Comparison of ENCODE assay signal across 9 mouse cellular contexts in the genomic region with DNA sequence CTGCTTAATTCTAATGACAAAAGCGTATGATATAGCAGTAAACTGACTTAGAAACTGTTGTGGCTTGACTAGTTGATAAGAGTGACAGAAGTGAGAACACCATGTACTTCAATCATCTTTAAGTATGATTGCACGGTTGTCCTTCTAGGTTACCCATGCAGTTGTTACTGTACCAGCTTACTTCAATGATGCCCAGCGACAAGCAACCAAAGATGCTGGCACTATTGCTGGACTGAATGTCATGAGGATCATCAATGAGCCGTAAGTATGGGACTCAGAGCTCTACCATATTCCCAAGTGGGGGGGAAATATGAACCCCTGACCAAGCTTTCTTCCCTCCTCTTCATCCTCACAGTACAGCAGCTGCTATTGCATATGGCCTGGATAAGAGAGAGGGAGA. TPM values are rescaled to one million over a fixed set of nuclear protein-coding genes. Genes with fewer than 3 reads are reported as not detected.
DNase-seq lines count a peak whose midpoint lies in the region; ATAC-seq and TF ChIP-seq lines count a peak whose summit lies in the region.
"Had no signal": no experiment of that assay in that cellular context is flagged by ENCODE, and none has a peak within 500 bp of the region (broad histone marks: within the 10 kb centered on the region; RNA-seq: fewer than 3 reads in every experiment).

No protein-coding gene starts in this region.

- no peaks in the 10 kb centered on the region for H3K27me3 ChIP-seq in heart, embryonic 14.5 days (ENCODE audit: control insufficient read depth, insufficient read depth, low read length)
- H3K27me3 ChIP-seq in hindbrain, embryonic 15.5 days: no peaks in the 10 kb centered on the region
- no peaks in the 10 kb centered on the region for H3K27me3 ChIP-seq in midbrain, embryonic 14.5 days (ENCODE audit: control insufficient read depth, insufficient read depth, low read length)

- H3K9me3 ChIP-seq in heart, embryonic 14.5 days (ENCODE audit: control insufficient read depth, low read length): no peaks in the 10 kb centered on the region
- H3K9me3 ChIP-seq in hindbrain, embryonic 15.5 days: no peaks in the 10 kb centered on the region
- no peaks in the 10 kb centered on the region for H3K9me3 ChIP-seq in midbrain, embryonic 14.5 days (ENCODE audit: control insufficient read depth, low read length)

- ATAC-seq in heart, embryonic 14.5 days (ENCODE audit: insufficient number of reproducible peaks, insufficient read depth, low FRiP score, low read depth): no peak
- ATAC-seq in hindbrain, embryonic 15.5 days (ENCODE audit: low FRiP score, low read depth): no peak
- no peak for ATAC-seq in midbrain, embryonic 14.5 days (ENCODE audit: low FRiP score, low TSS enrichment)

- intact Hi-C loops in heart, postnatal 10 days (cut with DNase I): no loop called here

- no peak for TF ChIP-seq POLR2A in bone marrow, adult 2 months (IDR thresholded peaks at IDR 0.05; ENCODE audit: borderline replicate concordance, control insufficient read depth, low read depth, low read length)

- peaks cover 62% of the 10 kb centered on the region for H3K36me3 ChIP-seq in heart, embryonic 14.5 days (ENCODE audit: control insufficient read depth, insufficient read depth, low read length)
- peaks cover 51% of the 10 kb centered on the region for H3K36me3 ChIP-seq in hindbrain, embryonic 15.5 days
- H3K36me3 ChIP-seq in midbrain, embryonic 14.5 days (ENCODE audit: control insufficient read depth, insufficient read depth, low read length): peaks cover 57% of the 10 kb centered on the region

- H3K4me3 ChIP-seq in heart, embryonic 14.5 days (ENCODE audit: control insufficient read depth in 1 of 2, insufficient read depth in 1 of 2, low read depth in 1 of 2, low read length in 2 of 2): peak overlapping the region; percentile 11 to 86
- H3K4me3 ChIP-seq in bone marrow, adult 2 months (replicated peaks; ENCODE audit: control insufficient read depth, low read depth, low read length): peak overlapping the region; percentile 25
- H3K4me3 ChIP-seq in hindbrain, embryonic 15.5 days: peak overlapping the region; percentile 75
- peak overlapping the region; percentile 98 for H3K4me3 ChIP-seq in midbrain, embryonic 14.5 days (replicated peaks; ENCODE audit: low read depth, low read length)

- H3K27ac ChIP-seq in heart, embryonic 14.5 days (replicated peaks in 1 of 2; ENCODE audit: control insufficient read depth in 1 of 2, insufficient read depth in 1 of 2, low read depth in 2 of 2, low read length in 2 of 2): no peak overlapping the region
- no peak overlapping the region for H3K27ac ChIP-seq in bone marrow, adult 2 months (ENCODE audit: control insufficient read depth, insufficient read depth, low read depth, low read length, poor library complexity)
- no peak overlapping the region for H3K27ac ChIP-seq in hindbrain, embryonic 15.5 days (replicated peaks)
- H3K27ac ChIP-seq in midbrain, embryonic 14.5 days (replicated peaks; ENCODE audit: low read depth, low read length): no peak overlapping the region

- peak overlapping the region; percentile 99 for H3K9ac ChIP-seq in heart, embryonic 14.5 days (ENCODE audit: low read length)
- no peak overlapping the region; the same call in 1 of the 2 replicates for H3K9ac ChIP-seq in hindbrain, embryonic 15.5 days
- H3K9ac ChIP-seq in midbrain, embryonic 14.5 days (replicated peaks; ENCODE audit: low read length): no peak overlapping the region

- H3K4me2 ChIP-seq in heart, embryonic 14.5 days (ENCODE audit: low read length): peak overlapping the region; percentile 72
- H3K4me2 ChIP-seq in hindbrain, embryonic 15.5 days: peak overlapping the region; percentile 71
- peak overlapping the region; percentile 57 for H3K4me2 ChIP-seq in midbrain, embryonic 14.5 days (ENCODE audit: low read length)

- 72% methylated on average over 4 of the region's 4 CpGs for WGBS in heart, embryonic 14.5 days
- 75% methylated on average over 4 of the region's 4 CpGs for WGBS in bone marrow, adult 2 months
- 92% methylated on average over 4 of the region's 4 CpGs for whole genome bisulfite sequencing in hindbrain, embryonic 15.5 days
- WGBS in midbrain, embryonic 14.5 days: 91% methylated on average over 4 of the region's 4 CpGs

- no peak for DNase-seq in heart, postnatal 10 days
- DNase-seq in midbrain, embryonic 14.5 days: no peak
- no peak for DNase-seq in embryo, embryonic 11 days
- no peak for DNase-seq in adrenal gland, postnatal 36 days
- no peak for DNase-seq in embryo, embryonic 10 days (ENCODE audit: low spot score)
- DNase-seq: lung, postnatal 14 days had no signal

- TF ChIP-seq CTCF in bone marrow, adult 2 months (IDR thresholded peaks at IDR 0.05; ENCODE audit: control insufficient read depth, insufficient read depth, low read length): no peak

- H3K4me1 ChIP-seq in heart, embryonic 14.5 days (ENCODE audit: control insufficient read depth in 2 of 2, insufficient read depth in 2 of 2, low read length in 2 of 2): peaks cover 8 to 48% of the 10 kb centered on the region in 2 experiments
- no peaks in the 10 kb centered on the region; the same call in 1 of the 2 replicates for H3K4me1 ChIP-seq in bone marrow, adult 2 months (ENCODE audit: control insufficient read depth, insufficient read depth, low read length)
- peaks cover 67% of the 10 kb centered on the region for H3K4me1 ChIP-seq in hindbrain, embryonic 15.5 days (replicated peaks)
- peaks cover 55% of the 10 kb centered on the region for H3K4me1 ChIP-seq in midbrain, embryonic 14.5 days (ENCODE audit: control insufficient read depth, insufficient read depth, low read length)

RNA-seq across cellular contexts. Expression of gene Hspa5, which starts 1.9 kb away (rescaled TPM):
- 545 and 663 TPM in 2 replicates for polyA plus RNA-seq in heart, embryonic 14.5 days (2014; fragmentation: Nextera tagmentation; extraction: Ambion mirVana)
- total RNA-seq in heart, postnatal 10 days (2021): 100 to 1,000 TPM; 390 to 403 TPM
- 114 and 246 TPM in 2 replicates for polyA plus RNA-seq in bone marrow, adult 2 months (2011; ENCODE audit: insufficient read depth, insufficient read length, low replicate concordance, missing spikeins)
- 436 and 443 TPM in 2 replicates for polyA plus RNA-seq in hindbrain, embryonic 15.5 days (2015; fragmentation: Nextera tagmentation; extraction: Ambion mirVana)
- 299 and 450 TPM in 2 replicates for polyA plus RNA-seq in midbrain, embryonic 14.5 days (2014; fragmentation: Nextera tagmentation; extraction: Ambion mirVana)
- 100 to 1,000 TPM; 651 to 795 TPM for total RNA-seq in adrenal gland, postnatal 36 days (2021)

RNA-seq across cellular contexts. Expression of gene Gapvd1, which starts 18.6 kb away (rescaled TPM):
- 66.2 and 69.5 TPM in 2 replicates for polyA plus RNA-seq in heart, embryonic 14.5 days (2014; fragmentation: Nextera tagmentation; extraction: Ambion mirVana)
- 10 to 100 TPM; 45.7 to 48.1 TPM for total RNA-seq in heart, postnatal 10 days (2021)
- 41.6 and 42.5 TPM in 2 replicates for polyA plus RNA-seq in bone marrow, adult 2 months (2011; ENCODE audit: insufficient read depth, insufficient read length, low replicate concordance, missing spikeins)
- polyA plus RNA-seq in hindbrain, embryonic 15.5 days (2015; fragmentation: Nextera tagmentation; extraction: Ambion mirVana): 106 and 108 TPM in 2 replicates
- 91.8 and 132 TPM in 2 replicates for polyA plus RNA-seq in midbrain, embryonic 14.5 days (2014; fragmentation: Nextera tagmentation; extraction: Ambion mirVana)
- total RNA-seq in adrenal gland, postnatal 36 days (2021): 10 to 100 TPM; 57.9 to 62.0 TPM

RNA-seq across cellular contexts. Expression of gene Rabepk, which starts 26.0 kb away (rescaled TPM):
- 25.5 and 26.7 TPM in 2 replicates for polyA plus RNA-seq in heart, embryonic 14.5 days (2014; fragmentation: Nextera tagmentation; extraction: Ambion mirVana)
- 10 to 100 TPM; 13.0 to 16.7 TPM for total RNA-seq in heart, postnatal 10 days (2021)
- polyA plus RNA-seq in bone marrow, adult 2 months (2011; ENCODE audit: insufficient read depth, insufficient read length, low replicate concordance, missing spikeins): 16.6 and 22.5 TPM in 2 replicates
- polyA plus RNA-seq in hindbrain, embryonic 15.5 days (2015; fragmentation: Nextera tagmentation; extraction: Ambion mirVana): 24.8 and 27.3 TPM in 2 replicates
- 20.3 and 25.4 TPM in 2 replicates for polyA plus RNA-seq in midbrain, embryonic 14.5 days (2014; fragmentation: Nextera tagmentation; extraction: Ambion mirVana)
- 10 to 100 TPM; 27.6 to 29.7 TPM for total RNA-seq in adrenal gland, postnatal 36 days (2021)

RNA-seq across cellular contexts. Expression of gene Fbxw2, which starts 52.4 kb away (rescaled TPM):
- 51.0 and 65.8 TPM in 2 replicates for polyA plus RNA-seq in heart, embryonic 14.5 days (2014; fragmentation: Nextera tagmentation; extraction: Ambion mirVana)
- 10 to 100 TPM; 56.1 to 62.8 TPM for total RNA-seq in heart, postnatal 10 days (2021)
- 37.9 and 39.2 TPM in 2 replicates for polyA plus RNA-seq in bone marrow, adult 2 months (2011; ENCODE audit: insufficient read depth, insufficient read length, low replicate concordance, missing spikeins)
- 96.8 and 97.6 TPM in 2 replicates for polyA plus RNA-seq in hindbrain, embryonic 15.5 days (2015; fragmentation: Nextera tagmentation; extraction: Ambion mirVana)
- 75.3 and 91.5 TPM in 2 replicates for polyA plus RNA-seq in midbrain, embryonic 14.5 days (2014; fragmentation: Nextera tagmentation; extraction: Ambion mirVana)
- 10 to 100 TPM; 71.5 to 71.6 TPM for total RNA-seq in adrenal gland, postnatal 36 days (2021)

RNA-seq across cellular contexts. Expression of gene Gm34653, which starts 59.1 kb away (rescaled TPM):
- not detected in 2 replicates for polyA plus RNA-seq in heart, embryonic 14.5 days (2014; fragmentation: Nextera tagmentation; extraction: Ambion mirVana)
- total RNA-seq in heart, postnatal 10 days (2021): not detected
- polyA plus RNA-seq in bone marrow, adult 2 months (2011; ENCODE audit: insufficient read depth, insufficient read length, low replicate concordance, missing spikeins): not detected in 2 replicates
- not detected in 2 replicates for polyA plus RNA-seq in hindbrain, embryonic 15.5 days (2015; fragmentation: Nextera tagmentation; extraction: Ambion mirVana)
- polyA plus RNA-seq in midbrain, embryonic 14.5 days (2014; fragmentation: Nextera tagmentation; extraction: Ambion mirVana): 0.13 TPM in 1 of 2 replicates, not detected in the other
- not detected for total RNA-seq in adrenal gland, postnatal 36 days (2021)

Comparison
In these comparisons a context has a peak if more than half of its experiments do, and no peak if none do; other contexts are left out.
1. H3K4me3 ChIP-seq: peak in every context shown above with its lines; median percentile 98 in midbrain, embryonic 14.5 days; 75 in hindbrain, embryonic 15.5 days; 48 in heart, embryonic 14.5 days; 25 in bone marrow, adult 2 months.